Mouse (Mus musculus) liver, postnatal 0 days (tissue): ENCODE measurements at regions not wholly inside any gene's neighbourhood (a gene's known extent, or its start where the extent isn't known, plus 50 kb on each side); places are given as distances from the start of the nearest gene placed in this dataset.

Experiments
- ATAC-seq: fragments of 200-750 bp; cut with Nextera tagmentation; 2 replicates; pipeline ENCODE4 v1.8.0; 2017; ENCODE audit warnings: mild to moderate bottlenecking, moderate library complexity
- DNase-seq: peaks from one replicate; pipeline ENCODE4 v3.0.0-alpha.2; 2016
- H3K27ac ChIP-seq: fragments of 300-500 bp; sonication (generic); 2 replicates; pipeline ENCODE4 v1.5.1; 2014; ENCODE audit warnings: antibody characterized with exemption, moderate library complexity, mild to moderate bottlenecking, low read depth
- H3K27me3 ChIP-seq: fragments of 300-500 bp; sonication (generic); 2 replicates; pipeline ENCODE4 v1.6.1; 2014; ENCODE audit warnings: low read length, control low read depth, mixed read lengths; ENCODE audit not compliant: insufficient read depth
- H3K36me3 ChIP-seq: fragments of 300-500 bp; sonication (generic); replicated peaks from 2 replicates; pipeline ENCODE4 v1.6.1; 2014; ENCODE audit warnings: mild to moderate bottlenecking, control low read depth, low read length, moderate library complexity, mixed read lengths; ENCODE audit not compliant: insufficient read depth
- H3K4me1 ChIP-seq: fragments of 300-500 bp; sonication (generic); 2 replicates; pipeline ENCODE4 v1.6.1; 2014; ENCODE audit warnings: antibody characterized with exemption, mild to moderate bottlenecking, control low read depth; ENCODE audit not compliant: insufficient read depth
- H3K4me2 ChIP-seq: fragments of 300-500 bp; sonication (generic); 2 replicates; pipeline ENCODE4 v1.6.1; 2014; ENCODE audit warnings: low read depth, mild to moderate bottlenecking, low read length, moderate library complexity, mixed read lengths
- H3K4me3 ChIP-seq: fragments of 300-500 bp; sonication (generic); 2 replicates; pipeline ENCODE4 v1.5.1; 2014; ENCODE audit warnings: low read depth, low read length
- H3K9ac ChIP-seq: fragments of 300-500 bp; sonication (generic); replicated peaks from 2 replicates; pipeline ENCODE4 v1.6.1; 2014; ENCODE audit warnings: mild to moderate bottlenecking, moderate library complexity
- H3K9me3 ChIP-seq: fragments of 300-500 bp; sonication (generic); 2 replicates; pipeline ENCODE4 v1.6.1; 2016; ENCODE audit warnings: mild to moderate bottlenecking, control low read depth, low read length, mixed read lengths
- CTCF ChIP-seq: sonication (generic); IDR thresholded peaks from 2 replicates; pipeline ENCODE4 v1.5.1; 2016; ENCODE audit warnings: antibody characterized with exemption, low read depth
- EP300 ChIP-seq: IDR thresholded peaks from 2 replicates; pipeline ENCODE4 v1.6.1; 2016; ENCODE audit warnings: antibody characterized with exemption, low read depth, mild to moderate bottlenecking
- WGBS: fragments of 180-500 bp; shearing (Covaris S2); extraction: QIAGEN DNeasy Blood & Tissue Kit; methylation state at CpG from one replicate; pipeline ENCODE4 v1.1.7; 2014; ENCODE audit not compliant: insufficient replicate concordance; 5-methylcytosine and 5-hydroxymethylcytosine counted together

GRCm38 (mm10) chr13:110802841-110803240, 408.0 kb downstream of the Plk2 start:
- no peak for DNase-seq
- no peak for ATAC-seq
- no peaks in the 10 kb centered on the region for H3K9me3 ChIP-seq
- H3K4me3 ChIP-seq, result no peak overlapping the region
- TF ChIP-seq CTCF (no peak), EP300 (no peak)
- H3K27me3 ChIP-seq, result no peaks in the 10 kb centered on the region
- no peak overlapping the region for H3K4me2 ChIP-seq
- no peak overlapping the region for H3K27ac ChIP-seq
- H3K4me1 ChIP-seq, result no peaks in the 10 kb centered on the region
- 79% methylated on average over 6 of the region's 6 CpGs for WGBS
- no peak overlapping the region for H3K9ac ChIP-seq
- H3K36me3 ChIP-seq, result no peaks in the 10 kb centered on the region

DNA sequence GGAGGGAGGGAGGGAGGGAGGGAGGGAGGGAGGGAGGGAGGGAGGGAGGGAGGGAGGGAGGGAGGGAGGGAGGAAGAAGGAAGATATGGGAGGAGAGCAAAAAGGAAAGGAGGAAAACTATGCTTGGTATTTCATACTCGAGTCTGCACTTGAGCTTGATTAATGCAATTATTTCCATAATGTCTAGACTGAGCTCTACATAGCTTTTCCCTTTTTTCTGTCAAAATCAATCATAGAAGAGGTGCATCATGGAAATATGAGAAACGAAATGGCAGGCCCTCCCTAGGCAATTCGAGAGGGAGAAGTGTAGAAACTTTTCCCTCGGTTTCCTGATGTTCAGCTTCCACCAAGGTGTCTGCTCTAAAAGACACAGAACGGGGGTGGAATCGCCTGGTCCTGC, 417.6 kb downstream of the Plk2 start:
- Histone ChIP-seq H3K4me3 (no peak overlapping the region), H3K27me3 (no peaks in the 10 kb centered on the region), H3K9me3 (no peaks in the 10 kb centered on the region), H3K4me2 (peak overlapping the region; percentile 35; the same call in 1 of the 2 replicates), H3K27ac (no peak overlapping the region), H3K9ac (no peak overlapping the region), H3K36me3 (no peaks in the 10 kb centered on the region), H3K4me1 (no peaks in the 10 kb centered on the region)
- WGBS, result 68% methylated on average over 6 of the region's 6 CpGs
- ATAC-seq (no peak), DNase-seq (no peak)
- no peak for TF ChIP-seq CTCF
- TF ChIP-seq EP300, result no peak

GRCm38 (mm10) chr13:110814066-110814465, 419.2 kb downstream of the Plk2 start:
- Histone ChIP-seq H3K4me1 (no peaks in the 10 kb centered on the region), H3K27me3 (no peaks in the 10 kb centered on the region), H3K36me3 (no peaks in the 10 kb centered on the region), H3K4me2 (no peak overlapping the region), H3K27ac (no peak overlapping the region), H3K9ac (no peak overlapping the region), H3K9me3 (no peaks in the 10 kb centered on the region), H3K4me3 (no peak overlapping the region)
- TF ChIP-seq CTCF (no peak), EP300 (no peak)
- WGBS, result 67% methylated on average over 1 of the region's 1 CpGs
- ATAC-seq (no peak), DNase-seq (no peak)

DNA sequence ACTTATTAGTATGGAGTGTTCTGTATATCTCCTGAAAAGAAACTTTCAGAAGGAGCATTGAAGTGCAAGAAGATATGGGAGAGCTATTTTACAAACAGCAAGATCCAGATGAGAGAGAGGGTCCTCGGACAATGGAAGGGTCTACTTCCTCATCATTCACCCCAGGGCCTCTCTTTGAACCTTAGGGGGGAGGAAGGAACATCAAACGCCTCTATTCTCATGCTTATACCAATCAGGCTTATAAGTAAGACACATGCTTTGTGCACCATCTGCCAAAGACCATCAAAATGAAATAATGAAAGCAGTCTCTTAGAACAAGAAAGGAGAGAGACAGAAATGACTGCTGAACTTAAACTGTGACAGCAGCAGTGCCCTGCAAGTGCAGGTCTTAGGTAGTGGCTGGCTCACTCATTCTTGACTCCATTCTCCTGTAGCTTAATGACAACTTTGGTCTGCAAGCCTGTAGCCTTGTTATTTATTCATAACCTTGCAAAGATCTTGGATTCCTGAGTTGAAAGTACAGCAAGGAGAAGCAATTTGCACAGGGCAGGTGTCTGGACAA, 424.5 kb downstream of the Plk2 start:
- no peaks in the 10 kb centered on the region for H3K27me3 ChIP-seq
- H3K36me3 ChIP-seq, result no peaks in the 10 kb centered on the region
- TF ChIP-seq CTCF (no peak), EP300 (no peak)
- H3K4me2 ChIP-seq, result no peak overlapping the region
- no peak overlapping the region for H3K27ac ChIP-seq
- ATAC-seq (no peak), DNase-seq (no peak)
- no peaks in the 10 kb centered on the region for H3K9me3 ChIP-seq
- no peak overlapping the region for H3K4me3 ChIP-seq
- no peak overlapping the region for H3K9ac ChIP-seq
- 46% methylated on average over 2 of the region's 2 CpGs for WGBS
- H3K4me1 ChIP-seq, result no peaks in the 10 kb centered on the region

DNA sequence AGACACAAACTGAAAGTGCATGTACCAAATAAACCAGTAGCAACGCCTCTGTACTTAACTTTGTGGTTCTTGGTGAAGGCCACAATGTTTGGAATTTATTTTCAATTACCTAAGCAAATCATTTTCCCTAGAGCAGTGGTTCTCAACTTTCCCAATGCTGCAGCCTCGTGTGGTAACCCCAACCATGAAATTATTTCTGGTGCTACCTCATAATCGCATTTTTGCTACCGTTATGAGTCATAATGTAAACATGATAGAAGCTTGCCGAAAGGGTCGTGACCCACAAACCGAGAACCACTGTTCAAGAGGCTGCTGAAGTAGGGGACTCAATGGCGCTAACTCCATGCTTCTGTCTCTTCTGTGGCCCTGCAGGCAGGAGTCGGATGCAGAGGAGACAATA, 429.9 kb upstream of the Actbl2 start:
- Histone ChIP-seq H3K27ac (no peak overlapping the region), H3K27me3 (no peaks in the 10 kb centered on the region), H3K9ac (no peak overlapping the region), H3K36me3 (no peaks in the 10 kb centered on the region), H3K4me3 (no peak overlapping the region), H3K9me3 (no peaks in the 10 kb centered on the region), H3K4me2 (no peak overlapping the region), H3K4me1 (no peaks in the 10 kb centered on the region)
- WGBS, result 81% methylated on average over 9 of the region's 9 CpGs
- TF ChIP-seq EP300, result no peak
- TF ChIP-seq CTCF, result no peak
- no peak for ATAC-seq
- DNase-seq, result no peak

- WGBS, result 80% methylated on average over 5 of the region's 5 CpGs
- DNase-seq (no peak), ATAC-seq (no peak)
- Histone ChIP-seq H3K4me2 (no peak overlapping the region), H3K27me3 (no peaks in the 10 kb centered on the region), H3K4me1 (no peaks in the 10 kb centered on the region), H3K9ac (no peak overlapping the region), H3K9me3 (no peaks in the 10 kb centered on the region), H3K4me3 (no peak overlapping the region), H3K36me3 (no peaks in the 10 kb centered on the region), H3K27ac (no peak overlapping the region)
- TF ChIP-seq CTCF (no peak), EP300 (no peak)
These were observed 422.4 kb upstream of the Actbl2 start for GRCm38 (mm10) chr13:110832442-110832841.

- no peak overlapping the region for H3K9ac ChIP-seq
- no peaks in the 10 kb centered on the region for H3K27me3 ChIP-seq
- H3K9me3 ChIP-seq, result no peaks in the 10 kb centered on the region
- 82% methylated on average over 7 of the region's 7 CpGs for WGBS
- TF ChIP-seq CTCF (no peak), EP300 (no peak)
- no peak overlapping the region for H3K4me3 ChIP-seq
- no peak overlapping the region for H3K27ac ChIP-seq
- DNase-seq, result no peak
- H3K4me1 ChIP-seq, result no peaks in the 10 kb centered on the region
- H3K36me3 ChIP-seq, result no peaks in the 10 kb centered on the region
- no peak overlapping the region for H3K4me2 ChIP-seq
- ATAC-seq, result no peak
These were observed 417.9 kb upstream of the Actbl2 start for GRCm38 (mm10) chr13:110836936-110837335.
